Mouse (Mus musculus) kidney, postnatal 0 days (tissue): ENCODE data around the gene Onecut3. TPM values are rescaled to one million over a fixed set of nuclear protein-coding genes. Genes with fewer than 3 reads are reported as not detected.

ENCODE experiments used
- ATAC-seq: fragments of 200-750 bp; cut with Nextera tagmentation; replicated peaks from 2 replicates; pipeline ENCODE4 v1.8.0; 2017; ENCODE audit warnings: low read depth, moderate number of reproducible peaks, moderate TSS enrichment, moderate library complexity; ENCODE audit not compliant: low FRiP score
- DNase-seq: peaks from one replicate; pipeline ENCODE4 v3.0.0-alpha.2; 2016; ENCODE audit warnings: low spot score
- H3K27ac ChIP-seq: fragments of 300-500 bp; sonication (generic); 2 replicates; pipeline ENCODE4 v1.5.1; 2014; ENCODE audit warnings: mild to moderate bottlenecking
- H3K27me3 ChIP-seq: fragments of 300-500 bp; sonication (generic); 2 replicates; pipeline ENCODE4 v1.6.1; 2014; ENCODE audit warnings: low read length, mixed read lengths; ENCODE audit not compliant: insufficient read depth
- H3K36me3 ChIP-seq: fragments of 300-500 bp; sonication (generic); 2 replicates; pipeline ENCODE4 v1.6.1; 2014; ENCODE audit warnings: low read length, mixed read lengths; ENCODE audit not compliant: insufficient read depth
- H3K4me1 ChIP-seq: fragments of 300-500 bp; sonication (generic); replicated peaks from 2 replicates; pipeline ENCODE4 v1.6.1; 2014; ENCODE audit warnings: antibody characterized with exemption, low read length, mixed read lengths; ENCODE audit not compliant: insufficient read depth
- H3K4me2 ChIP-seq: fragments of 300-500 bp; sonication (generic); 2 replicates; pipeline ENCODE4 v1.6.1; 2014; ENCODE audit warnings: mild to moderate bottlenecking, low read length, moderate library complexity, mixed read lengths
- H3K4me3 ChIP-seq: fragments of 300-500 bp; sonication (generic); replicated peaks from 2 replicates; pipeline ENCODE4 v1.5.1; 2014; ENCODE audit warnings: low read depth, low read length
- H3K9ac ChIP-seq: fragments of 300-500 bp; sonication (generic); 2 replicates; pipeline ENCODE4 v1.6.1; 2014; ENCODE audit warnings: low read depth, low read length
- H3K9me3 ChIP-seq: fragments of 300-500 bp; sonication (generic); replicated peaks from 2 replicates; pipeline ENCODE4 v1.6.1; 2016; ENCODE audit warnings: low read length, inconsistent platforms, mixed read lengths
- CTCF ChIP-seq: IDR thresholded peaks from 2 replicates; pipeline ENCODE4 v1.5.1; 2016; ENCODE audit warnings: antibody characterized with exemption, low read depth, mild to moderate bottlenecking, moderate library complexity
- WGBS: fragments of 180-500 bp; shearing (Covaris S2); extraction: QIAGEN DNeasy Blood & Tissue Kit; methylation state at CpG from one replicate; pipeline ENCODE4 v1.1.7; 2014; 5-methylcytosine and 5-hydroxymethylcytosine counted together
- polyA plus RNA-seq: library from polyadenylated mRNA; unstranded; fragments of >200 nt; fragmentation: Nextera tagmentation; extraction: Ambion mirVana; gene quantifications from 2 replicates; pipeline ENCODE4 v1.2.1, GENCODE M21; 2015

Gene Onecut3
- polyA plus RNA-seq, 1 experiment from 2014 or later = not detected

DNA sequence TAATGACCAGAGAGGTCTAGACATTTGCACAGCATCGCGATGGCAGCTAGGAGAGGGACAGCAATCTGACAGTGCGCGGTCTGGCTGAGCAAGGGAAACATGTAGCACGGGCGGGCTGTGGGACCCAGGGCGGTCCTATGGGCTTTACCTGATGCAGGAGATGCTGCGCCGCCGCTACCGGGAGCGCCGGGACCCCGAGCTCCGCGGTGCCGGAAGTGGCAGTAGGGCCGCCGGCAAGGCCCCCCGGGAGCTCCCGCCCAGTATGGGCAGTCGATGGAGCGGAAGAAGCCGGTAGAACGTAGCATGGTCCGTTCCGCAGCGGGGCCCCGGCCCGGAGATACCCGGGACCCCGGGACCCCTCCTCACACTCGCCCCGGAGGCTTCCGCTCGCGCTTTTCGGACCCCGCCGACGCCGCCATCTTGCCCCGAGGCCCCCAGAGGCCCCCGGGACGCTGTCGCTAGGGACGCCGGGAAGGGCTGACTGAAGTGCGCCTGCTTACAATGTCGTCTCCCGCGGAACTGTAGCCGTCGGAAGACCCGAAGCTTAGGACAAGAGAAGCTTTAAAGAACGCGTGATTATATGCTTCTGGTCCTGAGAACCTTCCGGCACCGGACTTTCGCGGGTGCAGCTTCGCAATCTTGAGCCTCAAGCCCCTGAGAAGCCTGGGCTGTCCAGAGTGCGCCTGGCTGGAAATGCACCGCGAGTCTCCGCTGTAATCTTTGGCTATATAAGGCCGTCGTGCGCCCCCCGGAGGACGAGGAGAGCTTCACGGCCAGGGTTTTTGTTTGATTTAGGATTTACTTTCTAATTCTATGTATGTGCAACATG, 66.7 kb downstream of the Onecut3 start, which contains the start of gene Rexo1:
Rexo1 (minus strand) TSS at position 445 of the 829 bp plus-strand sequence.
- DNase-seq = peak; percentile 98
- peak within 1 kb of the TSS; percentile 98 for H3K9ac ChIP-seq
- peak within 1 kb of the TSS; percentile 89 for H3K27ac ChIP-seq
- H3K4me1 ChIP-seq = peaks cover 15% of the 10 kb centered on the region
- no peaks in the 10 kb centered on the region for H3K27me3 ChIP-seq
- WGBS = under 1% methylated on average over 57 of the region's 72 CpGs
- TF ChIP-seq CTCF = peak; percentile 82
- H3K36me3 ChIP-seq = no peaks in the 10 kb centered on the region
- ATAC-seq = peak; percentile 72
- peak within 1 kb of the TSS; percentile 85 for H3K4me3 ChIP-seq
- peak within 1 kb of the TSS; percentile 89 for H3K4me2 ChIP-seq
- H3K9me3 ChIP-seq = no peaks in the 10 kb centered on the region

DNA sequence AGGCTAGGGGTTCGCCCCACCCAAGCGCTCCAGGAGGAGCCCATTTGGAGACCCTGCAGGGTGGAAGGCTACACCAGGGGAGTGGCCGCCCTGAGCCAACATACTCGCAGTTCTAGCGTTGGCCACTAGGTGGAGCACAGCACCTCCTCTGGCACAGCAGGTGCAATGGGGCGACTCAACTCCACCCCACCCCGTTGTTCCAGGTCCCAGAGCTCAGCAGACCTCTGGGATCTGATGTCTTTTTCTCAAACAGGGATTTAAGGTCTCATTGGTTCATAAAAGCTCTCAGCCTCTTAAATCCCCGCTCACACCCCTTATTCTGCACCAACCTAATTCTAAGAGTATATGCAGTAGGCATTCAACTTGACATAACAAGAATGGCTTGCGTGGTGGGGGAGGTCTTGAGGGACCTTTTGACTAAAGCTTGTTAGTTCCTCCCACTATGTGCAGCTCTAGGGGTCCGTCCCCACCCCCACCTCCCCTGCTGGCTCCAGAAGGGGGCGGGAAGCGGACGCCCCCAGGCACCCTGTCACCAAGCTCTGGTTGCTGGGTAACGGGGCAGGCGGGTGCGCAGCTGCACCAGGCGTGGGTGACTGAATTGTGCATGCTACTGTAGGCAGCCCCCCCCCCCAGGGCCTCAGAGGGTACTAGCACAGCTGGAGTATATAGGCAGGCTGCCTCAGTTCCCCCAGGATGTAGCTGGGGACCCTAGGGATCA, 71.9 kb downstream of the Onecut3 start:
- peak; percentile 87 for DNase-seq
- peaks cover 5% of the 10 kb centered on the region; the same call in 1 of the 2 replicates for H3K36me3 ChIP-seq
- H3K27me3 ChIP-seq = no peaks in the 10 kb centered on the region
- 26% methylated on average over 17 of the region's 17 CpGs for WGBS
- H3K4me3 ChIP-seq = no peak overlapping the region
- peak; percentile 89 for TF ChIP-seq CTCF
- no peak; the same call in 1 of the 2 replicates for ATAC-seq
- no peak overlapping the region for H3K4me2 ChIP-seq
- H3K27ac ChIP-seq = no peak overlapping the region
- H3K9ac ChIP-seq = no peak overlapping the region
- peaks cover 19% of the 10 kb centered on the region for H3K4me1 ChIP-seq
- no peaks in the 10 kb centered on the region for H3K9me3 ChIP-seq

Other genes with a start within 250 kb of the Onecut3 start
- 537 and 556 TPM in 2 replicates for gene Ndufs7, start 245.7 kb upstream of the Onecut3 start, polyA plus RNA-seq
- gene Gamt, start 233.8 kb upstream of the Onecut3 start, polyA plus RNA-seq = 25.5 and 26.0 TPM in 2 replicates
- 43.7 and 44.6 TPM in 2 replicates for gene Dazap1, start 233.3 kb upstream of the Onecut3 start, polyA plus RNA-seq
- gene Rps15, start 202.4 kb upstream of the Onecut3 start, polyA plus RNA-seq = 974 and 1,069 TPM in 2 replicates
- 0.51 and 0.86 TPM in 2 replicates for gene Apc2, start 198.9 kb upstream of the Onecut3 start, polyA plus RNA-seq
- 52.2 and 53.6 TPM in 2 replicates for gene 2310011J03Rik, start 174.3 kb upstream of the Onecut3 start, polyA plus RNA-seq
- gene Pcsk4, start 165.3 kb upstream of the Onecut3 start, polyA plus RNA-seq = 5.4 and 5.9 TPM in 2 replicates
- 11.7 and 12.1 TPM in 2 replicates for gene Reep6, start 164.9 kb upstream of the Onecut3 start, polyA plus RNA-seq
- 3.0 and 3.2 TPM in 2 replicates for gene Adamtsl5, start 146.4 kb upstream of the Onecut3 start, polyA plus RNA-seq
- 0.51 and 1.0 TPM in 2 replicates for gene Plk5, start 138.4 kb upstream of the Onecut3 start, polyA plus RNA-seq
- 6.6 and 7.8 TPM in 2 replicates for gene Mex3d, start 107.2 kb upstream of the Onecut3 start, polyA plus RNA-seq
- 163 and 165 TPM in 2 replicates for gene Mbd3, start 95.3 kb upstream of the Onecut3 start, polyA plus RNA-seq
- gene Uqcr11, start 88.0 kb upstream of the Onecut3 start, polyA plus RNA-seq = 1,117 and 1,253 TPM in 2 replicates
- 76.4 and 83.7 TPM in 2 replicates for gene Tcf3, start 61.2 kb upstream of the Onecut3 start, polyA plus RNA-seq
- 0.09 and 0.16 TPM in 2 replicates for gene Atp8b3, start 44.3 kb downstream of the Onecut3 start, polyA plus RNA-seq
- gene Rexo1, start 66.7 kb downstream of the Onecut3 start, polyA plus RNA-seq = 16.8 and 17.3 TPM in 2 replicates
- 8.1 and 8.8 TPM in 2 replicates for gene Klf16, start 82.5 kb downstream of the Onecut3 start, polyA plus RNA-seq
- 104 and 121 TPM in 2 replicates for gene Abhd17a, start 95.5 kb downstream of the Onecut3 start, polyA plus RNA-seq
- 80.7 and 87.2 TPM in 2 replicates for gene Scamp4, start 108.0 kb downstream of the Onecut3 start, polyA plus RNA-seq
- gene Adat3, start 108.0 kb downstream of the Onecut3 start, polyA plus RNA-seq = 5.0 and 6.1 TPM in 2 replicates
- 1.4 TPM in 2 replicates for gene Gm49322, start 111.2 kb downstream of the Onecut3 start, polyA plus RNA-seq
- 137 and 139 TPM in 2 replicates for gene Csnk1g2, start 128.0 kb downstream of the Onecut3 start, polyA plus RNA-seq
- 62.7 and 64.5 TPM in 2 replicates for gene Btbd2, start 162.2 kb downstream of the Onecut3 start, polyA plus RNA-seq
- gene Mknk2, start 183.3 kb downstream of the Onecut3 start, polyA plus RNA-seq = 75.8 and 85.5 TPM in 2 replicates
- gene Mob3a, start 207.1 kb downstream of the Onecut3 start, polyA plus RNA-seq = 22.3 and 26.7 TPM in 2 replicates
- 22.4 and 24.5 TPM in 2 replicates for gene Izumo4, start 207.3 kb downstream of the Onecut3 start, polyA plus RNA-seq
- gene Ap3d1, start 247.4 kb downstream of the Onecut3 start, polyA plus RNA-seq = 54.2 and 58.3 TPM in 2 replicates